Mouse (Mus musculus) hindbrain, embryonic 14.5 days (tissue): ENCODE measurements at regions not wholly inside any gene's neighbourhood (a gene's known extent, or its start where the extent isn't known, plus 50 kb on each side); places are given as distances from the start of the nearest gene placed in this dataset.
A peak's percentile ranks its signal among the peaks of the same experiment; 100 is the strongest.

Experiments used
- ATAC-seq: fragments of 200-750 bp; cut with Nextera tagmentation; 2 replicates; pipeline ENCODE4 v1.8.0; 2017; ENCODE audit warnings: moderate number of reproducible peaks, mild to moderate bottlenecking, moderate TSS enrichment, moderate library complexity; ENCODE audit not compliant: low FRiP score
- DNase-seq: peaks from one replicate; pipeline ENCODE4 v3.0.0-alpha.2; 2015; ENCODE audit warnings: low spot score
- H3K27ac ChIP-seq: fragments of 300-500 bp; sonication (generic); 2 replicates; pipeline ENCODE4 v1.5.1; 2014; ENCODE audit warnings: mild to moderate bottlenecking, moderate library complexity
- H3K27me3 ChIP-seq: fragments of 300-500 bp; sonication (generic); 2 replicates; pipeline ENCODE4 v1.6.1; 2014; ENCODE audit warnings: mild to moderate bottlenecking, low read length, mixed read lengths; ENCODE audit not compliant: control insufficient read depth, insufficient read depth
- H3K36me3 ChIP-seq: fragments of 300-500 bp; sonication (generic); replicated peaks from 2 replicates; pipeline ENCODE4 v1.6.1; 2014; ENCODE audit not compliant: control insufficient read depth, insufficient read depth
- H3K4me1 ChIP-seq: fragments of 300-500 bp; sonication (generic); replicated peaks from 2 replicates; pipeline ENCODE4 v1.6.1; 2014; ENCODE audit warnings: antibody characterized with exemption, low read length, mixed read lengths; ENCODE audit not compliant: control insufficient read depth, insufficient read depth
- H3K4me2 ChIP-seq: fragments of 300-500 bp; sonication (generic); replicated peaks from 2 replicates; pipeline ENCODE4 v1.6.1; 2014; ENCODE audit warnings: mild to moderate bottlenecking, moderate library complexity
- H3K4me3 ChIP-seq: fragments of 300-500 bp; sonication (generic); replicated peaks from 2 replicates; pipeline ENCODE4 v1.5.1; 2014; ENCODE audit warnings: mild to moderate bottlenecking, low read length
- H3K9ac ChIP-seq: fragments of 300-500 bp; sonication (generic); 2 replicates; pipeline ENCODE4 v1.6.1; 2014
- H3K9me3 ChIP-seq: fragments of 300-500 bp; sonication (generic); 2 replicates; pipeline ENCODE4 v1.6.1; 2016; ENCODE audit warnings: low read length; ENCODE audit not compliant: control insufficient read depth
- WGBS: fragments of 180-500 bp; shearing (Covaris S2); extraction: QIAGEN DNeasy Blood & Tissue Kit; methylation state at CpG from one replicate; pipeline ENCODE4 v1.1.7; 2014; 5-methylcytosine and 5-hydroxymethylcytosine counted together

DNA sequence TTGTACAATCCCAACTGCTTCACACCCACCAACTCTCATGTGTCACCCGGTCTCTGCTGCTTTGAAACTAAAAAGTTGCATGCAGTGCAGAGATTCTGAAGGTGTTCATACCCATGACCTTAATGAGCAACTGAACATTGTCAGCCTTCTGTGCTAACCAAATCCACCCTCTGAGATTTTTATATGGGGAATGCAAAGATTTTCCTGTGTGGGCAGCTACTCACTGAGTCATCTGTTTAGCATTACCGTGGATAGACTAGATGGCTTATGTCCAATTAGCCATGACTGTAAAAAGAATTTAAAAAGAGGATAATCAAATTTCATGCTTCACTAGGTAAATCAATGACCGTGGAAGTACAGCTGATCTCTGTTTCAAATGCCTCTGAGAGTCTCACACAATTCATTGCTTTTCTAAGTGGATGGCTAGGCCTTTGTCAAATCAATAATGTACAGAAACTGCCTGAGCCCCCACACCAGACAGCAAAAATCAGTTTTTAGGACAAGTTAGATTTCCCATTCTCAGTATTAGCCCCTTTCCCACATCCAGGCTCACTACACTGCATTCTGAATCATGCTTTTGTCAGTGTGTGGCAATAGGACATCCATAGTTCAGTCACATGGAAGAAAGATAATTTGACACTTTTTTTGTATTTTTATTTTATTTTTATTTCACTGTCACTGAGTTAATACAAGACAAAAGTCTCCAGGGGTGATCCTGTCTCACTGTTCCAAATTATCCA, 781.8 kb upstream of the Ins1 start:
- Histone ChIP-seq H3K27ac (peak overlapping the region; percentile 22; the same call in 1 of the 2 replicates), H3K4me1 (no peaks in the 10 kb centered on the region), H3K9me3 (no peaks in the 10 kb centered on the region), H3K36me3 (no peaks in the 10 kb centered on the region), H3K9ac (no peak overlapping the region), H3K4me2 (no peak overlapping the region), H3K27me3 (no peaks in the 10 kb centered on the region), H3K4me3 (no peak overlapping the region)
- peak; percentile 57 for DNase-seq
- ATAC-seq: peak; percentile 80
- WGBS: 19% methylated on average over 3 of the region's 3 CpGs
